Mouse (Mus musculus) right cerebral cortex, postnatal 4 days (tissue): Measurements from ENCODE around the gene Ap2m1.
"Not testable (repeated sequence)": the region's sequence is repeated elsewhere in the genome, so short reads cannot be mapped to it uniquely, and the experiment has no call there.

ENCODE experiments used
- DNase-seq: peaks from one replicate; pipeline ENCODE4 v3.0.0-alpha.2; 2022

The Ap2m1 gene

DNA sequence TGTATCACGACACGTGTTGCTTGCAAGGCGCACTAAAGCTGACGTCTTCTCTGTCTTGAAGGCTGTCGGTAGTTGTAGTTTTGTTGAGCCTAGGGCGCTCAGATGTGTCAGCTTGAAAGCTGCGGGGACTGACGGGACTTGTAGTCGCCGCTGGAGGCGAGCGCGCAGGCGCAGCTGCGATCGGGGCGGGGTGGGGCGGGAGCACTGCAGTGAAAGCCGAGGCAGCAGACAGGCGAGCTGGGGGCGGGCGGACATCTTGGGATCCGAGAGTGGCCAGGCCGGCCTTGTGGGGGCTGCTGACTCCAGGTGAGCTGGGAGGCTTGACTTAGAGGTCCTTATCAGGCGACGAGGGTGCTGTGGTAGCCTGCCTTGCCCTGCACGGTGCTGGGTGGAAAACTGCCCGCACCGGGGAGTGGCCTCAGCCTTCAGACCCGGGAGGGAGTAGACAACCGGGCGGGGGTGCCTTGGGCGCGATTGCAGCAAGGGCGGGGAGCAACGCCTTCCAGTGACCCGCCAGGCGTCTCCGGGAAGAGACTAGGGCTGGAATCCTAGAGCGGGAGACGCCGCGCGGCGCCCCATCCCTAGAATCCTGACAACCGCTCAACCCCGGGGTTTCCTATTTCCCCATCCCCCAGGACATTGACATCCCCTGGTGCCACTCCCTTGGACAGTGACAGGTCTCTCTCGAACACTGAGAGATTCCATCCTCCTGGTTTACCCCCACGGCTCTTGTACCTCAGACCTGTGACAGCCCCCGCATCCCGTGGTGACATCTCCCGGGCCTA, at the start of gene Ap2m1:
Gene Ap2m1, plus strand, starts transcription at position 183 of the 785 bp plus-strand sequence.
- DNase-seq: peak; percentile 95

DNA sequence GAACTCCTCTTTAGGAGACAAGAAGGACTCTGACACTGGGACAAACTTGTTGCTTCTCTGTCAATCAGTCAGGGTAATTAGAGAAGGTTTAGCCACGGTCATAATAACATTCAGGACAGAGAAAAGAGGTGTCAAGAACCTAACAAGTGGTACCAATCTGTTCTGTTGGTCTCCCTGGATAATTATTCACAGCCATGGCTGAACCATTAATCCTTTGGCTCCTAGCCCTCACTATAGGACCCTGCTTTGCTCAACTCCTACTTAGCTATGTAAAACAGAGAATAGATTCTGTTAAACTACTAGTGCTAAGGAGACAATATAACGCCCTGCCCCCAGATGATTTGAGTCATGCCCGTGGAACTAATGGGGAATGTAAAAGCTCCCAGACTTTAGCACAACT, 49.2 kb upstream of the Ap2m1 start:
- no peak for DNase-seq

DNA sequence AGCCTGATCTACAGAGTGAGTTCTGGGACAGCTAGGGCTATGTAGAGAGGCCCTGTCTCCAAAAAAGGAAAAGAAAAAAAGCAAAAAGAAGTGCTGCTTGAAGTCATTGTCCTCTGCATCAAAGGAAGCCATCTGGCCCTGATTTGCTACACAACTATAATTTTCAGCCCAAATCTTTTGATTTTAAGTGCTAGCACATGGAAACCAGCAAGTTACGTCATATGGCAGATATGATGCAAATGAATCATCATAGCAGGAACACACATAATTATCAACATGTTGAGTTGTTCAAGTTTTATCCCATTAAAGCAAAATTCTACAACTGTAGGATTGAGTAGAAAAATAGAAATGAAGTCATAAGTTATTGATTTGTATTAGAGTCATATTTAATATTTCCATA, 47.1 kb upstream of the Ap2m1 start:
- DNase-seq: no peak

DNA sequence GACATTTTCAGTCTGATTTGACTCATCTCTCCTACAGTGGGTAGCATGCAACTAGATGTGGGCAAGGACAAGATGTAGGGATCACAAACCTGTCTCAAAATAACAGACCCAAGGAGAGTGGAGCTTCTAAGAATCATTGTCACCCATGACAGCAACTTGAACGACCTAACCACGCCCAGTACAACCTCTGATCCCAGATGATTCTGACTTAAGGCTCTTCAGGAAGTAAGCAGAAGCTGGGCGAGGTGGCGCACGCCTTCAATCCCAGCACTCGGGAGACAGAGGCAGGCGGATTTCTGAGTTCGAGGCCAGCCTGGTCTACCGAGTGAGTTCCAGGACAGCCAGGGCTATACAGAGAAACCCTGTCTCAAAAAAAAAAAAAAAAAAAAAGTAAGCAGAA, 46.5 kb upstream of the Ap2m1 start:
- DNase-seq: not testable (repeated sequence)

DNA sequence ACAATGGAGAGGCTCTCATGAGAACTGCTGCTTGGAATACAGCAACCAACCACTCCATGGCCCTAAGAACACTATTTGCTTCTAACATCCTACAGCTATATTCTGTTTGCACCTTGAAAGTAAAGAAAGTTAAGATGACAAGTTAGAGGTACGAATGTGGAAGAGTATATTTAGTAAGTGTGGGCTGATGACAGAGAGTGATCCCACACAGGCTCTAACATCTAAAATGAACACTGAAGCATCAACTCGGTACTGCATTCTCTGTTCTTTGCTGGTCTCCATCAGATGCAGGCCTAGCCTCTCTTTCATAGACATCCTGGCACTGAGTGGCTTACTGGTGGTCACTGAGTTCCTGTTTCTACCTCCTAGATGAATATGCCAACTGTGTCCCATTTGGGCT, 46.0 kb upstream of the Ap2m1 start:
- no peak for DNase-seq

DNA sequence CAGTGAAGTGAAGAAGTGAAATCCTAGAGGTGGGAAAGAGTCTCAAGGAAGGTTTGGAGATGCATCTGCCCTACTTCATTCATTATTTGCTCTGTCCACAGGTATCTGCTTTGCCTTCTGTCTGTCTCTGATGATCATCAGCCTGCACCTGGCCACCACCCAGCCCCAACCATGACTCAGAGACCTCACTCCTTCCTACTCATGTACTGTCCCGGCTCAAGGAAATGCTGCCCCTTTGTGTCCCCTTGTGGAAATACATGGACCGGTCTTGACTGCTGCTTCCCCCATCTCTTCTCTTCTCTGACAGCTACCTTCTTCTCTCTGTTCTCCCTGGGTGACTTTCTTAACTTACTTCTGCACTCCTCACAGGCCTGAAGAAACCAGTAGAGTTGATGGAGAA, 44.7 kb upstream of the Ap2m1 start:
- no peak for DNase-seq

DNA sequence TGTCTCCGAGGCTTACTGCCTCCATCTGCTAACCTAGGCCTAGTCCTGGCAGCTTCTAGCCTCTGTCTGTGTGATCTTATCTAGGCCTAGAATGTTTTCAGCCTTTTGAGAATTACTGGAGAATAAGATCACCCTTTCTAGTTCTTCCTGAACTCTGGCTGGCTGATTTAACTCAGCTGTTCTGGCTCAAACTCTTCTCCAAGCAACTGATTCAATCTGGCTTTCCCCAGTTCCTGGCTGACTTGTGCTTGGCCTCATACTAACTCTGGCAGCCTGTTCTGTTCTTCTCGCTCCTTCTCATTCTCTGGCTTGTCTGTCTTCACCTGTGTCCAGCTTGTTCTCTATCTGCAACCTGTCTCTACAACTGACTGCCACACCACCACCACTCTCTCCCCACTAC, 44.0 kb upstream of the Ap2m1 start:
- DNase-seq: no peak

DNA sequence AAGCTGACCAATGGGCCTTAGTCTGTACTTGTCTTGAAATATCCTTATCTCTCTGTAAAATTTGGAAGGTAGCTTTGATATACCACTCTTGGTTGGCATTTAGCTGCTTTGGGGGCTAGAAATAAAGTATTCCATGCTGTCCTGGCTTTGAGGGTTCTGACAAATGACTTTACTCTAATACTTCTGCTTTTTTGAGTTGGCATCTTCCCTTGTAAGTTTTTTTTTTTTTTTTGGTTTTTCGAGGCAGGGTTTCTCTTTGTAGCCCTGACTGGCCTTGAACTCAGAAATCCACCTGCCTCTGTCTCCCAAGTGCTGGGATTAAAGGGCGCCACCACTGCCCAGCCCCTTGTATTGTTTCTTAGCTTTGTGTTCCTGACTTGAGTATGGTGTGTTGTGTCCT, 41.8 kb upstream of the Ap2m1 start:
- DNase-seq: no peak

DNA sequence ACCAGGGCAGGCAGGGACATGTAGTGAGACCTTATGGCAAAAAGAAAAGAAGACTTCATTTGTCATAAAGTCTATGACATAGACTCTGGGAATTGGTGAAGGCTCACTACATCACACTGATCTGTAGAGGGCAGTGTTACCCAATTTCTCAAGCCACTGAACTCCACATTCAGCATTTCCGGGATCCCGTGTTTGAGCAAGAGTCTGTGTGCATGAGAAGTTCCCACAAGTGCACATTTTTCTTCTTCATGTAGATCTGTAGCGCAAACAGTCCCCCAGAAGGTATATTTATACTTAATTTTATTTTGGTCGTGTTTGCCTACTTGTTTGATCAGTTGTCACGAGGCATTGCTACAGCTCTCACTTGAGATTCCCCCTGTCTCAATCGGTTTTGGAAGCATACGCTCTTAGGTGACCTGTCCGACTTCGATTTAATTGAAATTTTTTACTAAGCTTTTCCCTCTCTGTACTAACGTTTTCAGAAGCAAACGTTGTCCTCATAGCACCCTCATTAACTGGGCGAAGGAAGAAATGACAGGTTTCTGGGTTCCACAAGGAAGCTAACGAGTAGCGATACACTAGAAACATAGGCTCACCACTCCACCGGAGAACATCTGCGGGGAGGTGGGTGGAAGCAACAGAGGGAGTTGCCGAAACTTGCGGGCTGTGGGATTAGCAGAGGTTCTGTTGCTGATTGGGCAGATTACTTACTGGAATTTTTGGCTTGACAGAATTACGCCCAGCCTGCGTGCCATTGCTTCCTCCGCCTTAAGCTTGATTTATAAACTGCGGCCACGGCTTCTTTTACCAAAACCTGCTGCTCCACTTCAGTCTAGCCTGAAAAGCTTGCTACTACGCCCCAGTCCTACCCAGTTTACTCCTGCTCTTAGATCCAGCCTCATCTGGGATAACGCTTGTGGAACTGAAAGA, 38.3 kb upstream of the Ap2m1 start:
- peak; percentile 19 for DNase-seq

DNA sequence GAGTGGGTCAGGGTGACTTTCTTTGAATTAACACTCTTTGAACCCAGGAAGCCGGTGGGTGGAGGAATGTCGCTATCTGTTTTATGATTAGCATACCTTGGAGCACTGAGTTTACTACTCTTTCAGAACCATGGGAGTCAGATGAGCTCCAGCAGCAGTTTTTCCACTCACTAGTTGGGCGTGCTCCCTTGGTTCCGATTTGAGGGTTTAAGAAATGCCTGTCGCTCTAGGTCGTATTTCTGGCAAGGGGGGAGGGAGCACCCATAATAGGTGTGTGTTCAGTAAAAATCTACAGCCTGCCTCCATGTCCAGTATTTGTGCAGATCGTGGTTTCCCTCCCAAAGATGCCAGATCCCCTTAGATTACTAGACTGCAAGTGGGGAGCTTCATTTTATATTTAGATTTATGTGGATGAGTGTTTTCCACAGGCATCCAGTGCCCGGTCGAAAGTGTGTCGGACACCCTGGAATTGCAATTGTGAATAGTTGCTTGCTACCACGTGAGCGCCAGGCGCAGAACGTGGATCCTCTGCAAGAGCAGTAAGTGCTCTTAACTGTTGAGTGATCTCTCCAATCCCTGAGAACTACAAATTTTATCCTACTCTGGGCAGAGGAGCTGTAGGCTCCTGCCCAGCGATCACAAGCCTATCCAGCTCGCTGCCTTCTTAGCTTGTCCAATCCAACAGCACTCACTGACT, 37.1 kb upstream of the Ap2m1 start:
- DNase-seq: no peak

DNA sequence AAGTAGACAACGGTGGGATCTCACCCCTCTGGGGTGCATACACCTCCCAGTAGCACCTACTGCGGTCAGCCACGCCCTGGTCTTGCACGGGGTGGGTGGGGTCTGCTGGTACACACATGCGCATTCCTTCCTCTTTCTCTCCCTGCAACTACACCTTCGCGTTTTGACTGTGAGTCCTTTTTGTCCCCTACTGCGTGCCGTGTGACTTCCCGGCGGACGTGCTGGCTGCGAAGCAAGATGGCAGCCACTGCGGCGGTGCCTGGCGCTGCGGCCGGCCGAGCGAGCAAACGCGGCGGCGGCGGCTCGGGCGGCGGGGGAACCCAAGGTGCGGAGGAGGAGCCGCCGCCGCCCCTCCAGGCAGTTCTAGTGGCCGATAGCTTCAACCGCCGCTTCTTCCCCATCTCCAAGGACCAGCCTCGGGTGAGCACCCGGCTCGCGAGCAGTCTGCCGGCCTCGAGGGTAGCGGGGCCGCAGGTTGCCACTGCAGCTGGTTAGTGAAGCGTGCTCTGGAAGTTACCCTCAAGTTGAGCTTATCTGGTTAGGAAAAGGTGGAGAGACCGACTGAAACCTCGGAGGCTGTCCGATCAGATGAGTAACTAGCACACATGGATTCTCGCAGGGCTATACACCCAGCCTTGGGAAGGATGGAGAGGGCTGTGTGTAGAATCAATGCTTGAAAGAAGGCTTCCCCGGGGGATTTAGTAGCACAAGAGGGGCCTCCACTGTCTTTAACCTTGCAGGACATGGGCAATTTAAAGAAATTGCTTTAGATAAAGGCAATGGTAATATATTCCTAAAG, 36.4 kb upstream of the Ap2m1 start, which contains the start of gene Eif2b5:
Gene Eif2b5, plus strand, starts transcription at position 141 of the 799 bp plus-strand sequence.
- peak; percentile 78 for DNase-seq

DNA sequence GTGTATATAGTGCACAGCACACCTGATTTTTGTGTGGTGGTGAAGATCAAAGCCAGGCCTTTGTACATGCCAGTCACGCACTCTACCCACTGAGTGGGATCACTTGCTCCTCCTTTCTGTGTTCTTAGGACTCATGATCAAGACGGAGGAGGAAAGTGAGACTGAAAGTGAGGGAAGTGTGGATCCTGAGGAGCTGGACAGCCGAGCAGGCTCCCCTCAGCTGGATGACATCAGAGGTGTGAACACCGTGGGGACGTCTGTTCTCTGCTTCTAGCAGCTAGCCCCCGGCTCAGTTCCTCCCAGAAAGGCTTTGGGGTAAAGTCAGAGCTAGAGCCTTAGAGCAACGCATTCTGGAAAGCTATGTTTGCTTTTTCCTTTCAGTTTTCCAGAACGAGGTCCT, 29.3 kb upstream of the Ap2m1 start:
- DNase-seq: no peak

DNA sequence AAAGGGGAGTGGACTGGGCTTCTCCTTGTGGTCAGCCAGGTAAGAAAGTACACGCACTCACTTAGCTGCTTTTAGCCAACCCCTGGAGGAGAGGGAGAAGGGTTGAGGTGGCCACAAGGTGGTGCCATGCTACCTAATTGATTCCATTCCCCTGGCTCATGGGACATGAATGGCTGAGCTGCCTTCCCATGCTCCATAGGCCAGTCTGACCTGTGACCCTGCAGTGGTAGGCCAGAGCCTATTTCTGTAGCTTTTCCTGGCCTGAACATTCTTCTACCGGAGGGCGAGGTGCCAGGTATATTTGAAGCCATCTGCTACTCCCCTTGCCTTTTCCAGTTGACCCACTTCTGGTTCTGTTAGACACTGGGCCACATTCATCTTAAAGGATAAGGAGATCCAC, 25.9 kb upstream of the Ap2m1 start:
- no peak for DNase-seq

DNA sequence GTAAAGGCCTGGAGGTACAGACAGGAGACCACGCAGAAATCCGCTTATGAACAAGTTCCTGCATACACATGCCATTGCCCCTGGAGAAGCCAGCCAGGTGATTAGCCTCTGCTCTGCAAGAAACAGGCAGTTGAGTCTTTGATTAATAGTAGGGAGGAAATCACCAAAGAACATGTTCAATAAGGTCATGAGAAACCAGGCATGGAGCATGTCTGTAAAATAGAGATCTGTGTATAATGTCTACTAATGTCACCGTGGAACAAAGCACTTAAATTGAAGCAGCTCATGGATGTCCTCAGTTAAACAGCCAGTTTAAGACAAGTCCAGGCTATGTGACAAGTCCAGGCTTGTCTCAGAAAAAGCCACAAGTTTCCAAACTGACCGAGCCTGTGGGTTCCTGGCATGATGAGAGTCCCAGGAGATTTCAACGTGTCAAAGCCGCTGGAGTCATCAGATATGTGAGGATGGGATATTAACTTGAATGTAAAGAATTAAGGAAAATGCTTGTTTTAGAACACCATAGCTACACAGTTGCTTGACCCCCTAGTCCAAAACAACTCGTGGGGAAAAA, 23.9 kb upstream of the Ap2m1 start:
- DNase-seq: no peak

DNA sequence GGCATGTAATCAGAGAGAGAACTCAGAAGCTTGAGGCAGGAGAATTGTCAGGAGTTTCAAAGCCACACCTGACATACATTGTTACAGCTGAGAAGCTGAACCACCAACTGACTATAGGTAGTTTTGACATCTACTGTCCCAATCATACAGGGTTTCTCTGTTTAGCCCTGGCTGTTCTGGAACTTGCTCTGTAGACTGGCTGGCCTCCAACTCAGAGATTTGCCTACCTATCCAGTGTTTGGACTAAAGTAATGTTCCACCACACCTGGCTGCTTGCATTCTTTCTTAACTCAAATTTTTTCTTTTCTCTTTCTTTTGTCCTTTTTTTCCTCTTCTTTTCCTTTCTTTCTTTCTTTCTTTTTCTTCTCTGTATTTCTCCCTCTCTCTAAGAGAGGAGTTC, 19.2 kb upstream of the Ap2m1 start:
- DNase-seq: no peak

DNA sequence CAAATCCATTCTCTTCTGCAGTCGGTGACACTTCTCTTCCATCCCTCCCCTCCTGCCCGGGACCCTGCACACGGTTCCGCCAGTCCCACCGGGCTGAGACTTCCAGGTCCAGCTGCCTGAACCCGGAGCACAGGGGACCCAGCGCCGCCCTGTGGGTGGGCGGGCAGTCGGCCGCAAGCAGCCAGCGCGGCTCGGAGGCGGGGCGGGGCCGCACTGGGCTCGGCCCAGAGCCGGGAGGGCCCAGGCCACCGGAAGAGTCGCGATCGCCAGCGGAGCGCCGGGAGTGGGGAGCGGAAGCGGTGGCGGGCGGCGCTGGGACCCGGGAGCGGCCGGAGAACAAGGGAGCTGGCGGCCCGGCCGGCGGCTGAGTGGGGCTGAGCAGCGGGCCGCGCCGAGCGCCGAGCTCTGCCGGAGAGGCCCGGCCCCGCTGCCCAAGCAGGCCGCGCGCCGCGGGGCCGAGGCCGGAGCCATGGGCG, 18.5 kb upstream of the Ap2m1 start, which contains the start of gene Dvl3:
Gene Dvl3, plus strand, starts transcription at position 257 of the 476 bp plus-strand sequence.
- DNase-seq: peak; percentile 83

DNA sequence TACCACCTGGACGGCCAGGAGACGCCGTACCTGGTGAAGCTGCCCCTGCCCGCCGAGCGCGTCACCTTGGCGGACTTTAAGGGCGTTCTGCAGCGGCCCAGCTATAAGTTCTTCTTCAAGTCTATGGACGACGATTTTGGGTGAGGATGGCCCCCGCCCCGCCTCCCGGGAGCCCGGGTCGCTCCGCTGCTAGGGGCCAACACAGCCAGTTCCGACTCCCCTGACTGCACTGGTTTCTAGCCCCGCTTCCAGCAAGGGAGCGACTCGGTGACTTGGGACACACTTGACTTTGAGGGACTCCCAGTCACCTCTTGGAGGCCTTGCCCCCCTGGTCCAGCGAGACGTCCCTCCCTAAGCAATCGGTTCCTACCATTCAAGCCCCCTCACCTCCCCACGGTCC, 18.1 kb upstream of the Ap2m1 start:
- DNase-seq: peak; percentile 39

DNA sequence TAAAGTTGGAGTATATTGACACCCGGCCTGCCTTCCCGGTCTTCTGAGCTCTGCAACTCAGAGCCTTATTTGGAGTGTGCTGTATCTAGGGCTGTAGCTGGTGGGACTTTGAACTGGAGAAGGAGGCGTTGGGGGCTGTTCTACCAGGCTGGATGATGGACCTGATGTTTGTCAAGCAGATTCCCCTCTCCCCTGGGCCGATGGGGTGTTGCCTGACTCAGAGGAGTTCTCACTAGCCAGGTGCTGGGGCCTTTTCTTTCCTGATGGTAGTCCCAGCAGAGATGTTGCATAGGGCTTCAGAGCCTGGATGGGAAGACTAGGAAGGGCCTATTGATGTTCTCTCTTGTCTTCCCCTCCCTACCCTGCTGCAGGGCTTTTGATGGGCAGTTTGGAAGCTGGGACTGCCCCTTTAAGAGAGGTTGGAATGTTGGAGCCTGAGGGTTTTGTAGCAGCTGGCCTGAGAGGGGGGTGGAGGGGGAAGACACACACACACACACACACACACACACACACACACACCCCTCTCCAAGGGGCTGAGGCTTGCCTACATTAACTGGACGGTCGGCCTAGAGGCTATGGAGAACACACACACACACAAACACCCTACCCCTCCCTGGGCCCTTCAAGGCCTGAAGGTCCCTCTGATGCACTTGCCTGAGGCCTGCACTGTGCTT, 17.4 kb upstream of the Ap2m1 start:
- no peak for DNase-seq

DNA sequence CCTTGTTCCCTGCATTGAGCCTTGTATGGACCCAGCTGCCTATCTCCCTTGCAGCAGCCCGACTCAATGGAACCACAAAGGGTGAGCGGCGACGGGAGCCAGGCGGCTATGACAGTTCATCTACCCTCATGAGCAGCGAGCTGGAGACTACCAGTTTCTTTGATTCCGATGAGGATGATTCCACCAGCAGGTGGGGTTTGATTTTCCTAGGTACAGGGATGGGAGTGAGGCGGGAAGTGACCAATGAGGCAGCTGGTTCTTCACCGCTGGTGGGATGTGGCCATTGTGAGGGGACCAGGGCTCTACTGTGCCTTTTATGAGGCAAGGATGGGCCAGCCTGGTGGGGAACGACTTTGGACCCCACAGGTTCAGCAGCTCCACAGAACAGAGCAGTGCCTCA, 11.4 kb upstream of the Ap2m1 start:
- no peak for DNase-seq

DNA sequence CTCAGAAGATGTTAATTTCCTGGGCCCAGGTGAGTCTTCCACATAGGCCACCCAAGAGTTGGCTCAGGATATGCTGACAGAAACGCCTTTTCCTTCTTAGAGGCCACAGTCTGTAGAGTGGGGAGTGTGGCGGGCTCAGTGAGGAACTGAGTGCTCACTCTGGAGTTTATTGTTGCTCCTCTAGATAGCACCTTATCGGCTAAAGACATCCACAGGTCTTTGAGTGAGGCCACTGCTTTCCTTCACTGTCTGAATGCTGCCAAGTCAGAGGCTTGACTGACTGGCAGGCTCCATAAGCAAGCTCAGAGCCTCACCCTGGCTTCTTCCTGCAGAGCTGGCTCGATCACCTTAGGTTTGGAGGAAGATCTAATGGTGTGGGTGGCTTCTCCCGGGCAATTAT, 6.5 kb upstream of the Ap2m1 start:
- DNase-seq: no peak

DNA sequence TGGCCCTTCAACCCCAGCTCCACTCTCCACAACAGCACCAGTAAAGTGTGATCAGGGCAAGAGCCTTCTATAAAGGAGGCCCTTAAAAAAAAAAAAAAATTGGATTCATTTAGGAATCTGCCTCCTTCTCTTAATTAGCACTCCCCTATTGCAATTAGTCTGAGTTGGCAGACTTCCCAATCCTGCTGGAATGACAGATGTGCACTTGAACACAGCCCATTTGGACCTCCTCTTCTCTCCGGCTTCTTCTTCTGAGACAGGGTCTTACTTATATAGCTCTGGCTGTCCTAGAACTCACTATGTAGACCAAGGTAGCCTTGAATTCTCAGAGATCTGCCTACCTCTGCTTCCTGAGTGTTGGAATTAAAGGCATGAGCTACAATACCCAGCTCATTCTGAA, 5.9 kb upstream of the Ap2m1 start:
- DNase-seq: no peak
